In the genomic region with DNA sequence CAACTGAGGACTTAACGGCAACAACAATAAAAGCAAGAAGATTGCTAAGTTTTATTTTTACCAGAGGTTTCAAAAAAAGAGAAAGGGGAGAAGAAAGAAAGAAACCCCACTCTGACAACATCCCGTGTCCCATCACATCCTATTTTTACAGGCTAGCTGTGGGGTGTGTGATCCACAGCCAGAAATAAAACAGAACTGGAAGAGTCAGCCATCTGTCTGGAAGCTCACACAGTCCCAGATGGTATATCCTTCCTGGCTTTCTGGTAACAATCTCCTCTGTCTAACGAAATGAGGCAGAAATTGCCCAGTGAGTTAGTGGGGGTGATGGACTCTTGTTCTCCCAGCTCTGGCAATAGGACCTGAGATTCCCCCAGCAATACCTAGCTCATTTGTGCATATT, we compare ENCODE assay signal across 12 mouse cellular contexts.
DNase-seq lines count a peak whose midpoint lies in the region; ATAC-seq and TF ChIP-seq lines count a peak whose summit lies in the region.
"Had no signal": no experiment of that assay in that cellular context is flagged by ENCODE, and none has a peak within 500 bp of the region (broad histone marks: within the 10 kb centered on the region; RNA-seq: fewer than 3 reads in every experiment).

No protein-coding gene starts in this region.

- no peak overlapping the region for H3K4me2 ChIP-seq in intestine, embryonic 14.5 days (ENCODE audit: low read length)
- H3K4me2 ChIP-seq in intestine, postnatal 0 days (replicated peaks; ENCODE audit: low read depth), result no peak overlapping the region
- H3K4me2 ChIP-seq: midbrain, embryonic 12.5 days had no signal

- whole genome bisulfite sequencing in intestine, embryonic 14.5 days, result 49% methylated on average over 3 of the region's 3 CpGs
- 64% methylated on average over 3 of the region's 3 CpGs for whole genome bisulfite sequencing in intestine, postnatal 0 days
- WGBS in lung, adult 2 months, result 63% methylated on average over 3 of the region's 3 CpGs

- no peak for TF ChIP-seq CTCF in intestine, postnatal 0 days (IDR thresholded peaks at IDR 0.05; ENCODE audit: low read depth)
- TF ChIP-seq CTCF in lung, adult 2 months (IDR thresholded peaks at IDR 0.05; ENCODE audit: insufficient read depth, low read length), result no peak

- H3K36me3 ChIP-seq in intestine, embryonic 14.5 days (ENCODE audit: control insufficient read depth, insufficient read depth, low read length), result no peaks in the 10 kb centered on the region
- no peaks in the 10 kb centered on the region for H3K36me3 ChIP-seq in intestine, postnatal 0 days (ENCODE audit: control insufficient read depth, insufficient read depth)
- H3K36me3 ChIP-seq: midbrain, embryonic 12.5 days had no signal

- H3K4me3 ChIP-seq in intestine, embryonic 14.5 days (ENCODE audit: low read depth, low read length), result no peak overlapping the region
- no peak overlapping the region for H3K4me3 ChIP-seq in intestine, postnatal 0 days (ENCODE audit: low read depth, low read length)
- H3K4me3 ChIP-seq in lung, adult 2 months (replicated peaks; ENCODE audit: extremely low read depth, low read depth, low read length), result no peak overlapping the region
- H3K4me3 ChIP-seq: gastrocnemius, adult 2 months; midbrain, embryonic 12.5 days had no signal

- H3K27ac ChIP-seq in intestine, embryonic 14.5 days (ENCODE audit: low read depth), result 0 out of 2 replicates have a peak overlapping the region, but pooled peaks have one; percentile 4
- no peak overlapping the region for H3K27ac ChIP-seq in intestine, postnatal 0 days (ENCODE audit: low read depth, low read length)
- H3K27ac ChIP-seq: gastrocnemius, adult 2 months; hindbrain, postnatal 0 days; midbrain, embryonic 12.5 days had no signal

- H3K4me1 ChIP-seq in intestine, embryonic 14.5 days (replicated peaks; ENCODE audit: control insufficient read depth, insufficient read depth, low read length), result no peaks in the 10 kb centered on the region
- no peaks in the 10 kb centered on the region for H3K4me1 ChIP-seq in intestine, postnatal 0 days (replicated peaks; ENCODE audit: control insufficient read depth, insufficient read depth, low read length)
- no peaks in the 10 kb centered on the region for H3K4me1 ChIP-seq in lung, adult 2 months (ENCODE audit: control insufficient read depth, insufficient read depth, low read length)
- H3K4me1 ChIP-seq: midbrain, embryonic 12.5 days had no signal

- no peaks in the 10 kb centered on the region for H3K27me3 ChIP-seq in intestine, embryonic 14.5 days (replicated peaks; ENCODE audit: control insufficient read depth, insufficient read depth, low read length)
- no peaks in the 10 kb centered on the region for H3K27me3 ChIP-seq in intestine, postnatal 0 days (replicated peaks; ENCODE audit: control insufficient read depth, insufficient read depth, low read length)
- H3K27me3 ChIP-seq: midbrain, embryonic 12.5 days had no signal

- no peak for DNase-seq in intestine, embryonic 14.5 days (ENCODE audit: low spot score)
- peak; percentile 76 for DNase-seq in left cerebral cortex, adult 11 months (ENCODE audit: low spot score)
- peak; percentile 96 for DNase-seq in telencephalon, adult 2 months (ENCODE audit: low read depth, low spot score)
- DNase-seq in kidney, postnatal 36 days, result no peak
- no peak for DNase-seq in spleen, adult 12 weeks (ENCODE audit: low spot score)
- no peak for DNase-seq in lung, adult 2 months
- DNase-seq: adrenal gland, adult 8-10 months; gastrocnemius, adult 2 months had no signal

- H3K9ac ChIP-seq in intestine, embryonic 14.5 days (ENCODE audit: low read length), result no peak overlapping the region
- no peak overlapping the region for H3K9ac ChIP-seq in intestine, postnatal 0 days (ENCODE audit: low read depth, low read length)
- H3K9ac ChIP-seq: midbrain, embryonic 12.5 days had no signal

- no peak for TF ChIP-seq POLR2A in lung, adult 2 months (IDR thresholded peaks at IDR 0.05; ENCODE audit: borderline replicate concordance, extremely low read depth, low read depth, low read length)

- ATAC-seq in intestine, embryonic 14.5 days (replicated peaks; ENCODE audit: low FRiP score, low TSS enrichment, low read depth), result no peak
- ATAC-seq in intestine, postnatal 0 days, result no peak
- peak; percentile 95 for ATAC-seq in frontal cortex, adult (ENCODE audit: low TSS enrichment)
- ATAC-seq: hindbrain, postnatal 0 days had no signal

- H3K9me3 ChIP-seq in intestine, embryonic 14.5 days (ENCODE audit: control insufficient read depth, low read length), result no peaks in the 10 kb centered on the region
- no peaks in the 10 kb centered on the region for H3K9me3 ChIP-seq in intestine, postnatal 0 days (ENCODE audit: control insufficient read depth)
- H3K9me3 ChIP-seq: midbrain, embryonic 12.5 days had no signal

Comparison
In these comparisons a context has a peak if more than half of its experiments do, and no peak if none do; other contexts are left out.
1. DNase-seq: peak in left cerebral cortex, adult 11 months (single experiment) and telencephalon, adult 2 months (single experiment); none in intestine, embryonic 14.5 days (single experiment), kidney, postnatal 36 days (0 of 2), spleen, adult 12 weeks (single experiment) and lung, adult 2 months (single experiment).